Mouse (Mus musculus) cerebellum, adult 9-10 months (tissue): ENCODE results near the gene Phkb.
A peak's percentile ranks its signal among the peaks of the same experiment; 100 is the strongest.

Experiments
- DNase-seq: peaks from one replicate; pipeline ENCODE4 v3.0.0; 2022

Gene Phkb

GRCm38 (mm10) chr8:85958391-85958790, 117.6 kb downstream of the Phkb start:
- DNase-seq = no peak

- DNase-seq = no peak
Measured at GRCm38 (mm10) chr8:85959880-85960279, 119.1 kb downstream of the Phkb start.

GRCm38 (mm10) chr8:85977588-85978077, 136.9 kb downstream of the Phkb start:
- no peak for DNase-seq

- DNase-seq = no peak
Measured at GRCm38 (mm10) chr8:85992911-85993310, 152.2 kb downstream of the Phkb start.

- no peak for DNase-seq
Measured at GRCm38 (mm10) chr8:85993661-85994060, 152.9 kb downstream of the Phkb start.

GRCm38 (mm10) chr8:85995971-85996370, 155.2 kb downstream of the Phkb start:
- no peak for DNase-seq

- DNase-seq = no peak
Measured at GRCm38 (mm10) chr8:86006485-86006884, 165.7 kb downstream of the Phkb start.

GRCm38 (mm10) chr8:86016806-86017205, 176.0 kb downstream of the Phkb start:
- no peak for DNase-seq

- peak; percentile 91 for DNase-seq
Measured at GRCm38 (mm10) chr8:86028646-86029312, 188.0 kb downstream of the Phkb start.

GRCm38 (mm10) chr8:86029451-86029850, 188.7 kb downstream of the Phkb start:
- peak; percentile 52 for DNase-seq

- no peak for DNase-seq
Measured at GRCm38 (mm10) chr8:86034662-86035365, 194.1 kb downstream of the Phkb start.

GRCm38 (mm10) chr8:86035371-86035770, 194.6 kb downstream of the Phkb start:
- DNase-seq = no peak

- peak; percentile 81 for DNase-seq
Measured at GRCm38 (mm10) chr8:86038462-86038861, 197.7 kb downstream of the Phkb start.

- DNase-seq = no peak
Measured at GRCm38 (mm10) chr8:86042049-86042448, 201.3 kb downstream of the Phkb start.

- no peak for DNase-seq
Measured at GRCm38 (mm10) chr8:86050882-86051281, 210.1 kb downstream of the Phkb start.

- no peak for DNase-seq
Measured at GRCm38 (mm10) chr8:86052003-86052402, 211.2 kb downstream of the Phkb start.

GRCm38 (mm10) chr8:86058618-86059017, 217.9 kb downstream of the Phkb start:
- DNase-seq = no peak

GRCm38 (mm10) chr8:86059130-86059529, 218.4 kb downstream of the Phkb start:
- DNase-seq = no peak

- DNase-seq = peak; percentile 71
Measured at GRCm38 (mm10) chr8:86063411-86063810, 222.7 kb downstream of the Phkb start.

- no peak for DNase-seq
Measured at GRCm38 (mm10) chr8:86079433-86079832, 238.7 kb downstream of the Phkb start.

GRCm38 (mm10) chr8:86083346-86083745, 242.6 kb downstream of the Phkb start:
- no peak for DNase-seq

GRCm38 (mm10) chr8:86086791-86087190, 246.0 kb downstream of the Phkb start:
- DNase-seq = no peak

GRCm38 (mm10) chr8:86087468-86087867, 246.7 kb downstream of the Phkb start:
- no peak for DNase-seq

- no peak for DNase-seq
Measured at GRCm38 (mm10) chr8:86090666-86091065, 249.9 kb downstream of the Phkb start.
